Mouse (Mus musculus): ENCODE measurements at regions not wholly inside any gene's neighbourhood (a gene's known extent, or its start where the extent isn't known, plus 50 kb on each side); places are given as distances from the start of the nearest gene placed in this dataset.
"Not testable (repeated sequence)": the region's sequence is repeated elsewhere in the genome, so short reads cannot be mapped to it uniquely, and the experiment has no call there.

GRCm38 (mm10) chrX:70871209-70871608 is 178.8 kb upstream of the Mamld1 start:
- intact Hi-C loops (cut with DNase I): no loop called here
- no peak for DNase-seq

GRCm38 (mm10) chrX:70881326-70881725 is 168.7 kb upstream of the Mamld1 start:
- intact Hi-C loops (cut with DNase I): no loop called here
- no peak for DNase-seq

DNA sequence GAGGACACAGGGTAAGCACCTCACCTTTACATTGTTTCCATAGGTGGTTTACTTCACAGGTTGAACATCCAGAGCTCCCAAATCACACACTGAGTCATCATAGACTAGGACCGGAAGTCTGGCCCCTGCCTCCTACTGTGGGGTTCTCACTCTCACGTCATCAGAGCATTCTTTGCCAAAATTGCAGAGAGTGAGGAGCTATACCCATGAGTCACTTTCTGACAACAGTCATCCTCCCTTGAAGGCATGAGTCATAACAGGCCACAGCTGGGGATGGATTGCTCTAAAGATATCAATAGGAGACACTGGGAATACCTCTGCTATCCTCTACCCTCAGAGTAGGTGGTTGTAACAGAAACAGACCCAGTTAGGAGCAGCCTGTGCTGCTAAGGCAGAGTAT is 166.6 kb upstream of the Mamld1 start:
- intact Hi-C loops (cut with DNase I): no loop called here
- no peak for DNase-seq

- intact Hi-C loops (cut with DNase I): no loop called here
- no peak for DNase-seq
These were observed 155.5 kb upstream of the Mamld1 start for GRCm38 (mm10) chrX:70894517-70894916.

- DNase-seq: no peak
- intact Hi-C loops (cut with DNase I): no loop called here
These were observed 154.5 kb upstream of the Mamld1 start for GRCm38 (mm10) chrX:70895554-70895953.

DNA sequence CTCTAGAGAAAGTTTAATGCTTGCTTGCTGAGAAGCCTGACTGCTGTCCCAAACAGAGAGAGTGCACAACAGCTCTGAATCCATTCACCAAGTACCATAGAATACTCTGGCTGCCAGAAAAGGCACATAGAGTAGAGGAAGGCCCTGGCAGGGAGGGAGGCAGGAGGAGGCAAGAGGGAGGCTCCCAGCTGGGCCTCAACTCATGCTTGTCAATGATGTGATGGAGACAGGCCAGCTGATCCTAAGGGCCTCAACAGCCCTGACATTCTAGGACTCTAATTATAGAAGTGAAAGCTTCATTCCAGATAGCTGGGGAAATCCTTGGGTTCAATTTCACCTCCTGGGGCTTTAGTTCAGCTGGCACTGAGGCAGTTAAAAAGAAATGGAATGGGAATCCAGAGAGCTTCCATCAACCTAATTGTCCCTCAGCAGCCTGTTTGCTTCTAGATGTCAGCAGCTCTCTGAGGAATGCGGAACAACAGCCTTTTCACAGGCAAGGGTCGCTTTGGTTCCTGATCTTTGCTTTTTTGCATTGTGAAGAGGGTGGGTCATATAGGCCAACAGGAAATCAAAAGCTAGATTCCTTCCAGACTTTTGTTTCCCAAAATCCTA is 152.8 kb upstream of the Mamld1 start:
- intact Hi-C loops (cut with DNase I): no loop called here
- DNase-seq: peak; percentile 1

- intact Hi-C loops (cut with DNase I); DNase-seq: not testable (repeated sequence)
These were observed 151.2 kb upstream of the Mamld1 start for GRCm38 (mm10) chrX:70898836-70899235.

- intact Hi-C loops (cut with DNase I): no loop called here
- DNase-seq: peak; percentile 5
These were observed 150.2 kb upstream of the Mamld1 start for GRCm38 (mm10) chrX:70899720-70900479.

- no peak for DNase-seq
These were observed 124.4 kb upstream of the Mamld1 start for GRCm38 (mm10) chrX:70925646-70926045.

GRCm38 (mm10) chrX:70931944-70932343 is 118.1 kb upstream of the Mamld1 start:
- intact Hi-C loops (cut with DNase I): no loop called here
- DNase-seq: no peak

More at GRCm38 (mm10) chrX:70925646-70926045, 124.4 kb upstream of the Mamld1 start:
- intact Hi-C loops (cut with DNase I): no loop called here

DNA sequence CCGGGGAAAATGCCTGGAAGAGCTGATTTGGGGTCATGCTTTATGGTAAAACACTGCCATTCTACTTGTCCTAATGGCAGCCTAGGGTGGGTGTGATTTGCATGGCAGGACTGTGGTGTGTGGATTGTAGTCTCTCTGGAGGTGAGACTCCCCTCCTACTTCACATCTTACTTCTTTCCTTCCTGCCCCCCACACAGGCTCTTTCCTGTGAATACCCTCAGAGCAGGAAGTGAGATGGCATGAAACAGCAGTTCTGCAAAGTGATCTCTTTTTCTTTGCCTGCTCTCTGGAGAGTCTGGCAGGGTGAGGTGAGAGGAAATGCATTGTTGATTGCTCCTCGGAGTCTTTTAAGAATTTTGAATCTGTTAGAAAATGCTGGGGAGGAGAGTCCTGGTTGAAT is 104.7 kb upstream of the Mamld1 start:
- intact Hi-C loops (cut with DNase I): no loop called here

DNA sequence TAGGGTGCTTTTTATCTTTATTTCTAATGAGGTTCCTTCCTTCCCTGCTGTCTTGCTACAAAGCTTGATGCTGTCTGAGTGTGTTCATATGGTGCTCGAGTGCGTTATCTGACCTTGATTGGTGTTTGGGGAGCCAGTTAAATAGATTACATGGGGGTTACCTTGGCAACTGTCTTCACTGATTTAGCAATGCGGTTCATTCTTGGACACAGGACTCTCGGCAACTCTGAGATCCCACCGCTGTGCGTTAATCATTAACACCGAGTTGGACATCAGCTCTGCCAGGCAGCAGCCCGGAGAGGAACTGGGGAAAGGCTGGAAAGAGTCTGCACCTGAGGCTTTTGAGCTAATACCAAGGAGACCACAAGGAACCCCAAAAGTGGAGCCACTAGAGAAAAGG is 104.0 kb upstream of the Mamld1 start:
- peak; percentile 1 for DNase-seq
- intact Hi-C loops (cut with DNase I): no loop called here

More for the DNA sequence above, 104.7 kb upstream of the Mamld1 start:
- DNase-seq: no peak

- intact Hi-C loops (cut with DNase I): no loop called here
- DNase-seq: no peak
These were observed 100.8 kb upstream of the Mamld1 start for GRCm38 (mm10) chrX:70949232-70949631.

GRCm38 (mm10) chrX:70953022-70953421 is 97.0 kb upstream of the Mamld1 start:
- intact Hi-C loops (cut with DNase I): no loop called here
- no peak for DNase-seq

Measured in left cerebral cortex, postnatal 4 days (tissue).